Mouse (Mus musculus) liver, adult 2 months (tissue): ENCODE data around the gene Opalin.

Experiments
- CTCF ChIP-seq: fragments of 200-500 bp; IDR thresholded peaks from 2 replicates; pipeline ENCODE4 v1.5.1; 2011; ENCODE audit warnings: low read depth, low read length, control low read depth
- POLR2A ChIP-seq: fragments of 200-500 bp; IDR thresholded peaks from 2 replicates; pipeline ENCODE4 v1.6.1; 2011; ENCODE audit warnings: low read length, control low read depth; ENCODE audit not compliant: insufficient read depth; ENCODE audit errors: extremely low read depth

DNA sequence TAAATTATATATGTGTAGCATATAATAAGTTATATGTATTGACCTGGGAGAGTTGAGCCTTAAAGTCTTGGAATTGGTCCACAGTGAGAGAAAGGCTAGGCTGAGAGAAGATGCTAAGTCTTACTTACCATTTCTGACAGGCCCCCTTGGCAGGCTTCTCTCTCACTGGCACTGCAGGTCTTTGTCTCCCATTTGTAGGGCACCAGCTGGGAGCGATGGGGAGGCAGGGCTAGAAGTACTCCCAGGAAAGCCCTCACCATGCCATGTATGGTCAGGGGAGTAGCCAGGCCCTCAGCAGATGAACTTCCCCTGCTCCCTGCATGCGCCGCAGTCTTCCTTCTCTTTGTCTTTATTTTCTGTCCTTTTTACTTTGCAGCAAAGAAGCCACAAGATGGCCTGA is at the start of gene Opalin:
- TF ChIP-seq CTCF (no peak), POLR2A (no peak)
